Mouse (Mus musculus) myocyte (in vitro differentiated cells): ENCODE measurements at regions not wholly inside any gene's neighbourhood (a gene's known extent, or its start where the extent isn't known, plus 50 kb on each side); places are given as distances from the start of the nearest gene placed in this dataset.
A peak's percentile ranks its signal among the peaks of the same experiment; 100 is the strongest.

ENCODE experiments used
- H3K27me3 ChIP-seq: one replicate; pipeline ENCODE4 v1.6.1; 2011; ENCODE audit not compliant: control insufficient read depth, insufficient read depth, insufficient read length
- H3K36me3 ChIP-seq: one replicate; pipeline ENCODE4 v1.6.1; 2011; ENCODE audit not compliant: control insufficient read depth, insufficient read depth
- H3K4me2 ChIP-seq: one replicate; pipeline ENCODE4 v1.6.1; 2011; ENCODE audit warnings: low read depth, control low read depth
- H3K4me3 ChIP-seq: one replicate; pipeline ENCODE4 v1.5.1; 2011; ENCODE audit warnings: mild to moderate bottlenecking, control low read depth, moderate library complexity
- H3K79me2 ChIP-seq: one replicate; pipeline ENCODE4 v1.6.1; 2011; ENCODE audit not compliant: control insufficient read depth, insufficient read depth
- H3ac ChIP-seq: one replicate; pipeline ENCODE4 v1.6.1; 2011; ENCODE audit not compliant: control insufficient read depth, insufficient read length
- CEBPB ChIP-seq: IDR thresholded peaks from 2 replicates; pipeline ENCODE4 v1.6.1; 2011; ENCODE audit warnings: mild to moderate bottlenecking, moderate library complexity; ENCODE audit not compliant: poor library complexity, insufficient read depth, severe bottlenecking
- E2F4 ChIP-seq: IDR thresholded peaks from one replicate; pipeline ENCODE4 v1.6.1; 2011; ENCODE audit warnings: mild to moderate bottlenecking, control low read depth, moderate library complexity; ENCODE audit not compliant: insufficient read depth
- MAX ChIP-seq: IDR thresholded peaks from one replicate; pipeline ENCODE4 v1.6.1; 2011; ENCODE audit warnings: low read depth, mild to moderate bottlenecking, control low read depth
- MYOD1 ChIP-seq, 3 experiments: IDR thresholded peaks; one replicate each; pipeline ENCODE4 v1.6.1; 2011; ENCODE audit warnings: control low read depth in 2 of 3, low read depth in 2 of 3, mild to moderate bottlenecking in 2 of 3, moderate library complexity in 1 of 3; ENCODE audit not compliant: insufficient read length in 2 of 3, control insufficient read depth in 1 of 3
- MYOG ChIP-seq, 3 experiments: IDR thresholded peaks; one replicate each; pipeline ENCODE4 v1.6.1; 2011; ENCODE audit warnings: control low read depth in 2 of 3, low read depth in 2 of 3, mild to moderate bottlenecking in 2 of 3; ENCODE audit not compliant: insufficient read length in 2 of 3, control insufficient read depth in 1 of 3, insufficient read depth in 1 of 3
- POLR2A ChIP-seq: IDR thresholded peaks from one replicate; pipeline ENCODE4 v1.6.1; 2011; ENCODE audit warnings: low read depth, mild to moderate bottlenecking, control low read depth, moderate library complexity; ENCODE audit not compliant: insufficient read length
- POLR2AphosphoS2 ChIP-seq: IDR thresholded peaks from one replicate; pipeline ENCODE4 v1.6.1; 2011; ENCODE audit warnings: low read depth, control low read depth; ENCODE audit not compliant: insufficient read length
- REST ChIP-seq: IDR thresholded peaks from one replicate; pipeline ENCODE4 v1.6.1; 2011; ENCODE audit warnings: mild to moderate bottlenecking, control low read depth, moderate library complexity; ENCODE audit not compliant: insufficient read depth, insufficient read length
- SRF ChIP-seq: IDR thresholded peaks from one replicate; pipeline ENCODE4 v1.6.1; 2011; ENCODE audit warnings: low read depth; ENCODE audit not compliant: control insufficient read depth, insufficient read length
- TCF12 ChIP-seq: IDR thresholded peaks from one replicate; pipeline ENCODE4 v1.6.1; 2011; ENCODE audit warnings: mild to moderate bottlenecking, control low read depth; ENCODE audit not compliant: poor library complexity, insufficient read depth, severe bottlenecking
- TCF3 ChIP-seq: IDR thresholded peaks from one replicate; pipeline ENCODE4 v1.6.1; 2011; ENCODE audit warnings: low read depth, control low read depth; ENCODE audit not compliant: insufficient read length
- USF1 ChIP-seq: IDR thresholded peaks from one replicate; pipeline ENCODE4 v1.6.1; 2011; ENCODE audit warnings: low read depth, mild to moderate bottlenecking, control low read depth, moderate library complexity

DNA sequence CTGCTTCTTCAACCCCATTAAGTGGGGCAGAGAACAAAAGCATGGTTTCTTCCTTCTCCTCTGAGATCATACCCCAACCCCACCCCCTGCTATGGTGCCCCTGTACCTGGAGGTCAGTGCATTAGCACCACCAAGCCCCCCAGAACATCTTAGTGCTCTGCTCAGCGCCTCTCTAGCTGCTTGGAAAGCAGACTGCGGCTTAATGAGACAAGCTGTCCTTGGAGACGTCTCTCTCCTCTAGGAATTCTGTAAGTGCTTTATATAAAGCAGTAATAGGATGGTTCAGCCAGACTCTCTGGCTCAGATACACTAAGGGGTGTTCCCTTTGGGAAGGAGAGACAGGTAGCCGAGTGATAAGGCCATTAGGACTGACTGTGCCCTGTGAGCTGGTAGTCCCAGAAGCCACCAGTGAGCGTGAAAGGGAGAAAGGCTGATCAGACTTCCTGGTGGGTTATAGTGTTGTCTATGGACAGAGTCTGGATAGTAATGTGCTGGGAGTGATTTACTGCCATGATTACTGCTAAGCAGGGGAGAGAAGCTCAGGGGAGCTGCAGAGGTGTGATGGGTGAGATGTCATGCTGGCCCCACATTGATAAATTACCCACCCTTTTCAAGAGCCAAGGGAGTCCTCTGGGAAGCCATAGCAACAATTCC is 343.0 kb upstream of the Slc24a5 start:
- Histone ChIP-seq H3K36me3 (no peaks in the 10 kb centered on the region), H3ac (no peak overlapping the region), H3K4me2 (no peak overlapping the region), H3K27me3 (peaks cover 20% of the 10 kb centered on the region), H3K79me2 (no peaks in the 10 kb centered on the region), H3K4me3 (no peak overlapping the region)
- TF ChIP-seq E2F4 (no peak), TCF12 (no peak), MYOD1 (IDR thresholded peaks at IDR 0.05; ENCODE audit: control insufficient read depth in 1 of 3, insufficient read length in 2 of 3, low read depth in 2 of 3) (no peak), REST (no peak), MYOG (IDR thresholded peaks at IDR 0.05; ENCODE audit: control insufficient read depth in 1 of 3, insufficient read depth in 1 of 3, insufficient read length in 2 of 3, low read depth in 2 of 3) (no peak), MAX (no peak), USF1 (no peak), POLR2A (no peak), POLR2AphosphoS2 (no peak), TCF3 (no peak), CEBPB (no peak)

DNA sequence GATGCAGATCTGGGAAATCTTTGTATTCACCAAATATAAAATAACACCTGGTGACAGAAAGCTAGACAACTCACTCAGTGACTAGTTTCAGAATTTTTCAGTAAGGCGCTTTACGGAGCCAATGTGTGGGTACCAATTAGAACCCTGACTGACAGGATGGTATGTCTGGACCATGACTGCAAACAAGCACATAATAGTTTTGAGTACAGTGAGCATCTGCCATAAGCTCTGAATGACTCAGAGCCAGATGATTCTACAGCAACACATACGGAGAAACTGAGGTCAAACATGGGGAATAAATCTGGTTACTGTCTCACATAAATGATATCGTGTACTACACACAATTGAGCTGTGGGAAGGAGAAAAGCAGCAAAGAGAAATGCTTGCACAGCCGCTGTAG is 339.9 kb upstream of the Slc24a5 start:
- Histone ChIP-seq H3K27me3 (peaks cover 30% of the 10 kb centered on the region), H3K36me3 (no peaks in the 10 kb centered on the region), H3K79me2 (no peaks in the 10 kb centered on the region), H3K4me2 (no peak overlapping the region), H3K4me3 (no peak overlapping the region), H3ac (no peak overlapping the region)
- no peak for TF ChIP-seq TCF3
- no peak for TF ChIP-seq E2F4
- no peak for TF ChIP-seq TCF12
- TF ChIP-seq REST = no peak

DNA sequence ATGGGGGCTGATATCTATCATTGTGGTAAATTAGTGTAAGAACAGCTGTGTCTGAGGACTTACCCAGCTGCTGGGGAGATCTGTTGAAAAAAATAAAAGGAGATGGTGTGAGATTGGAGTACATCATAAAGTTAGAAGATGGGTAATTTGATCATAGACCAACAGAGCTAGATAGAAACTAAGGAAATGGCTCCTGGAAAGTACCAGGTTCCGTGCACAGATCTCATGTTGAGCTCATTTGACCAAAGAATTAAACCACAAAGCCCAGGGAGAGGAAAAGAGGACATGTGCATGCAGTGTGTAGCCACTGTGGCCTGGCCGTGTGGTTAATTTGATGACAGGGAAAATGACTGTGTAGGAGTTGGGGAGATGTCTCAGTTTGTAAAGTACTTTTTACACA is 335.3 kb upstream of the Slc24a5 start:
- H3K79me2 ChIP-seq = no peaks in the 10 kb centered on the region
- no peak overlapping the region for H3K4me2 ChIP-seq
- no peak for TF ChIP-seq MYOG (IDR thresholded peaks at IDR 0.05; ENCODE audit: control insufficient read depth in 1 of 3, insufficient read depth in 1 of 3, insufficient read length in 2 of 3, low read depth in 2 of 3)
- TF ChIP-seq E2F4 = no peak
- TF ChIP-seq TCF3 = peak; percentile 41
- TF ChIP-seq USF1 = no peak
- TF ChIP-seq SRF = no peak
- peak; percentile 21 for TF ChIP-seq TCF12
- TF ChIP-seq REST = no peak
- peak in 2 of 3 experiments; percentile 22 to 48 for TF ChIP-seq MYOD1 (IDR thresholded peaks at IDR 0.05; ENCODE audit: control insufficient read depth in 1 of 3, insufficient read length in 2 of 3, low read depth in 2 of 3)
- TF ChIP-seq CEBPB = no peak
- no peak for TF ChIP-seq POLR2AphosphoS2
- TF ChIP-seq POLR2A = no peak
- TF ChIP-seq MAX = no peak
- peaks cover 28% of the 10 kb centered on the region for H3K27me3 ChIP-seq
- no peak overlapping the region for H3ac ChIP-seq
- no peak overlapping the region for H3K4me3 ChIP-seq
- no peaks in the 10 kb centered on the region for H3K36me3 ChIP-seq

DNA sequence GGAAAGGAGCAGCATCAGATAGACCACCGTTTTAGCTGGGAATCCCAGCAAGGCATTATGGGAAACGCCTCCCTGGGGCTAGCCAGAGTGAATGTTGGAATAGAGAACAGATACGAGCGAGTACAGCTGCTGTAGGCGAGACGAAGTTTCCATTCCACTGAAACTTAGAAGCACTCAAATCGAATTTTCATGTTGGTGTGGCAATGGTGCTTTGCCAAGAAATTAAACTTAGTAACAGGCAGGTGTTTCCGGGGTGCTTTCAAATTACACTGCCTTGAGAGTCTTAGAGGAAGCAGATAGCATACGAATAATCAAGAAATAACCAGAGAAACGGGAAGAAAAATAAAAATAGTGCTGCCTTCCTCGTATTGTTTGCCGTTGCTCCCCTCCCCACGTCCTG is 327.1 kb upstream of the Slc24a5 start:
- TF ChIP-seq CEBPB = no peak
- no peak for TF ChIP-seq TCF3
- no peak for TF ChIP-seq MAX
- no peak for TF ChIP-seq MYOG (IDR thresholded peaks at IDR 0.05; ENCODE audit: control insufficient read depth in 1 of 3, insufficient read depth in 1 of 3, insufficient read length in 2 of 3, low read depth in 2 of 3)
- no peak for TF ChIP-seq E2F4
- TF ChIP-seq REST = no peak
- TF ChIP-seq USF1 = no peak

DNA sequence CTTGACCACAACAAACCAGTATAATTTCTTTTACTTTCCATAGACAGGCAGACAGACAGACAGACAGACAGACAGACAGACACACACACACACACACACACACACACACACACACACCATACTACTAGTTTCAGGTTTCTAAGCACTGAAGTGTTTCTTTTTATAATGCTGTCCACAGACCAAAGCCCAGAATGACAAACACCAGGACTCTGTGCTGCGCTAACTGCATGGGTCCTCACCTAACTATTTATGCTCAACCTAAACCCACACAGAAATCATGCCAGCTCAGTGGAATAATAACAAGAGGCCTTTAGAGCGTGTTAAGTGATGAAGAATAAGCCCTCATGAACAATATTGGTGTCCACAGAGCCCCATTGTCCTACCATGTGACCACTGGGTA is 325.0 kb upstream of the Slc24a5 start:
- no peak overlapping the region for H3K4me3 ChIP-seq
- no peaks in the 10 kb centered on the region for H3K79me2 ChIP-seq
- H3K4me2 ChIP-seq = no peak overlapping the region
- no peak for TF ChIP-seq E2F4
- no peak for TF ChIP-seq REST
- no peak for TF ChIP-seq CEBPB
- TF ChIP-seq MYOG (IDR thresholded peaks at IDR 0.05; ENCODE audit: control insufficient read depth in 1 of 3, insufficient read depth in 1 of 3, insufficient read length in 2 of 3, low read depth in 2 of 3) = no peak
- no peak for TF ChIP-seq MAX
- TF ChIP-seq POLR2AphosphoS2 = no peak
- no peak for TF ChIP-seq TCF3
- no peak for TF ChIP-seq SRF
- no peak for TF ChIP-seq MYOD1 (IDR thresholded peaks at IDR 0.05; ENCODE audit: control insufficient read depth in 1 of 3, insufficient read length in 2 of 3, low read depth in 2 of 3)
- no peak for TF ChIP-seq POLR2A
- no peak for TF ChIP-seq USF1
- no peaks in the 10 kb centered on the region for H3K36me3 ChIP-seq
- H3ac ChIP-seq = no peak overlapping the region
- H3K27me3 ChIP-seq = peaks cover 8% of the 10 kb centered on the region

More for the DNA sequence above, 327.1 kb upstream of the Slc24a5 start:
- H3K79me2 ChIP-seq = no peaks in the 10 kb centered on the region
- no peak overlapping the region for H3K4me3 ChIP-seq
- no peak overlapping the region for H3ac ChIP-seq
- no peak overlapping the region for H3K4me2 ChIP-seq
- H3K36me3 ChIP-seq = no peaks in the 10 kb centered on the region
- peaks cover 24% of the 10 kb centered on the region for H3K27me3 ChIP-seq
